Mouse (Mus musculus) embryonic facial prominence, embryonic 15.5 days (tissue): ENCODE results near the gene Pcnx3. TPM values are rescaled to one million over a fixed set of nuclear protein-coding genes. Genes with fewer than 3 reads are reported as not detected.
A peak's percentile ranks its signal among the peaks of the same experiment; 100 is the strongest.

Source experiments
- ATAC-seq: fragments of 200-750 bp; cut with Nextera tagmentation; 2 replicates; pipeline ENCODE4 v1.8.0; 2017; ENCODE audit warnings: low read depth, moderate TSS enrichment; ENCODE audit not compliant: insufficient number of reproducible peaks, low FRiP score, low TSS enrichment
- H3K27ac ChIP-seq: fragments of 300-500 bp; sonication (generic); replicated peaks from 2 replicates; pipeline ENCODE4 v1.5.1; 2015; ENCODE audit warnings: mild to moderate bottlenecking, inconsistent platforms
- H3K27me3 ChIP-seq: fragments of 300-500 bp; sonication (generic); 2 replicates; pipeline ENCODE4 v1.6.1; 2015; ENCODE audit warnings: inconsistent platforms
- H3K36me3 ChIP-seq: fragments of 300-500 bp; sonication (generic); 2 replicates; pipeline ENCODE4 v1.6.1; 2015; ENCODE audit warnings: mild to moderate bottlenecking, inconsistent platforms
- H3K4me1 ChIP-seq: fragments of 300-500 bp; sonication (generic); 2 replicates; pipeline ENCODE4 v1.6.1; 2015; ENCODE audit warnings: inconsistent platforms
- H3K4me2 ChIP-seq: fragments of 300-500 bp; sonication (generic); replicated peaks from 2 replicates; pipeline ENCODE4 v1.6.1; 2015; ENCODE audit warnings: mild to moderate bottlenecking, inconsistent platforms
- H3K4me3 ChIP-seq: fragments of 300-500 bp; sonication (generic); replicated peaks from 2 replicates; pipeline ENCODE4 v1.5.1; 2015; ENCODE audit warnings: mild to moderate bottlenecking, inconsistent platforms
- H3K9ac ChIP-seq: fragments of 300-500 bp; sonication (generic); 2 replicates; pipeline ENCODE4 v1.6.1; 2015; ENCODE audit warnings: inconsistent platforms
- H3K9me3 ChIP-seq: fragments of 300-500 bp; sonication (generic); replicated peaks from 2 replicates; pipeline ENCODE4 v1.6.1; 2016; ENCODE audit warnings: inconsistent platforms
- WGBS: fragments of 180-500 bp; shearing (Covaris S2); methylation state at CpG from one replicate; pipeline ENCODE4 v1.1.7; 2015; 5-methylcytosine and 5-hydroxymethylcytosine counted together
- polyA plus RNA-seq: library from polyadenylated mRNA; unstranded; fragments of >200 nt; fragmentation: Nextera tagmentation; extraction: Ambion mirVana; gene quantifications from 2 replicates; pipeline ENCODE4 v1.2.1, GENCODE M21; 2015

The Pcnx3 gene
- polyA plus RNA-seq, 1 experiment from 2014 or later, result 24.6 TPM

DNA sequence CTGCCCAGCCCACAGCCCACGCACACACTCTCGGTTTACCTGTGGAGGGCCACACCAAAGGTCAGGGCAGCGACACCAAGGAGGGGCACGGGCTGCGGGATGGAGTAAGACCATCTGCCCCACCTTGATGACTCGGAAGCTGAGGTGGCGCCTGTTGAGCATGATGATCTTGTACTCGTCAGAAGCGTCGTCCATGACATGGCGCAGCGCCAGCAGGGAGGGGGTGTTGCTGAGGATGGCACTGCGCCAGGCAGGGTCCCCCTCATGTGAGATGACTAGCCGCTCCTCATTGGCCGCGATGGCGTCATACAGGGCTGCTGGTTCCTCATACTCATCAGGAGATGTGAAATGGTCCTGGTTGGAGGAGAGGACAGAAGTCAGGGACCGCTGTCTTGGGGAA lies 22.3 kb downstream of the Pcnx3 start:
- Histone ChIP-seq H3K9ac (no peak overlapping the region), H3K4me3 (no peak overlapping the region), H3K36me3 (peaks cover 68% of the 10 kb centered on the region), H3K9me3 (no peaks in the 10 kb centered on the region), H3K27me3 (no peaks in the 10 kb centered on the region), H3K4me2 (no peak overlapping the region), H3K27ac (no peak overlapping the region), H3K4me1 (peaks cover 21% of the 10 kb centered on the region)
- 91% methylated on average over 18 of the region's 18 CpGs for WGBS
- no peak for ATAC-seq

DNA sequence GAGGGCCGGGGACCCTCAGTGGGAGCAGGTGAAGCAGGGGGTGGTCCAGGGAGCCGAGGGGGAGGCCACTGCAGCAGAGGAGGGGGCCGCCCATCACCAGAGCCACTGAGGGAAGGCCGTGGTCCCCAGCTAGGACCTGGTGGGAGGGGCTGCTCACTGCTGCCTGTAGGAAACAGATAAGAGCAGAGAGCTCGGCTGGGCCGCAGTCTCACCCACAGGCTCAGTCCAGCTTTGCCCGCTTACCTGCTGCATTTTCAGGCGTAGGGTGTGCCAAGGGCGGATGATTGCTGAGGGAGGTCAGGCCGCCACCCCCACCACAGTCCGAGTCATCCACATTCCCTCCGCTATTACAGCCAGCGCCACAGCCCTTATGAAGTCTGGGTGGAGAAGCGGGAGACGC lies 23.2 kb downstream of the Pcnx3 start:
- 89% methylated on average over 15 of the region's 15 CpGs for WGBS
- no peak for ATAC-seq
- Histone ChIP-seq H3K9me3 (no peaks in the 10 kb centered on the region), H3K36me3 (peaks cover 58% of the 10 kb centered on the region), H3K9ac (no peak overlapping the region), H3K4me3 (no peak overlapping the region), H3K4me2 (no peak overlapping the region), H3K4me1 (peaks cover 29% of the 10 kb centered on the region), H3K27me3 (no peaks in the 10 kb centered on the region), H3K27ac (no peak overlapping the region)

DNA sequence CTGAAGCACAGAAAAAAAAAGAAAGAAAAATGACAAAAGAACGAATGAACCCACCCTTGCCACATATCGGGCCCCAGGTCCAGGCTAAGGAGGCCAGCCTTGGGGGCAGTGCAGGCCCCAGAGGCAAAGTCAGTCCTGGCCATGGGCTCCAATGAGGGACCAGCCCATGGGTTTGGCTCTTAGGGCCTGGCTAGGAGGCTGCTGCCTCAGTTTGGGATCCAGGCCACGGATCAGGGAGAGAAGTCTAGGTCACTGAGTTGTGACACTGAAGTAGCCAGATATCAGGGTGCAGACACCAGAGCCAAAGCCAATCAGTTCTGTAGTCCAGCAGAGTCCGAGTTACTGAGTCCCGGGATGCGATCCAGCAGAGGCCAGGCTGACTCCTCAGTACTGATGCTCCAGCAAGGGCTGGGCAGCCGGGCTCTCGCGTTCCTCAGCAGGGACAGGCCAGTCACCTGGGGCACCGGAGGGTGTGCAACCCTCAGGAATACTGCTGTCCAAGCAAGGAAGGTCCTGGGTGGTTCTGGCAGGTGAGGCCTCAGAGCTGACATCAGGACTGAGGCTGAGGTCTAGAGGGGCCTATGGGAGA lies 23.9 kb downstream of the Pcnx3 start:
- Histone ChIP-seq H3K36me3 (peaks cover 52% of the 10 kb centered on the region), H3K27ac (no peak overlapping the region), H3K4me3 (no peak overlapping the region), H3K27me3 (no peaks in the 10 kb centered on the region), H3K4me2 (no peak overlapping the region), H3K9me3 (no peaks in the 10 kb centered on the region), H3K9ac (no peak overlapping the region), H3K4me1 (peaks cover 34% of the 10 kb centered on the region)
- WGBS, result 95% methylated on average over 10 of the region's 10 CpGs
- ATAC-seq, result no peak

- Histone ChIP-seq H3K4me2 (peak within 1 kb of the TSS; percentile 60), H3K36me3 (peaks cover 44% of the 10 kb centered on the region), H3K4me3 (peak within 1 kb of the TSS; percentile 54), H3K9ac (peak within 1 kb of the TSS; percentile 22), H3K27me3 (no peaks in the 10 kb centered on the region), H3K9me3 (no peaks in the 10 kb centered on the region), H3K4me1 (peaks cover 34% of the 10 kb centered on the region), H3K27ac (peak within 1 kb of the TSS; percentile 82)
- peak; percentile 92 for ATAC-seq
- WGBS, result 2% methylated on average over 32 of the region's 32 CpGs
These were observed 25.5 kb downstream of the Pcnx3 start, which contains the start of gene Sipa1 for GRCm38 (mm10) chr19:5662981-5663913. Sipa1 (minus strand) TSS chr19:5663707.

DNA sequence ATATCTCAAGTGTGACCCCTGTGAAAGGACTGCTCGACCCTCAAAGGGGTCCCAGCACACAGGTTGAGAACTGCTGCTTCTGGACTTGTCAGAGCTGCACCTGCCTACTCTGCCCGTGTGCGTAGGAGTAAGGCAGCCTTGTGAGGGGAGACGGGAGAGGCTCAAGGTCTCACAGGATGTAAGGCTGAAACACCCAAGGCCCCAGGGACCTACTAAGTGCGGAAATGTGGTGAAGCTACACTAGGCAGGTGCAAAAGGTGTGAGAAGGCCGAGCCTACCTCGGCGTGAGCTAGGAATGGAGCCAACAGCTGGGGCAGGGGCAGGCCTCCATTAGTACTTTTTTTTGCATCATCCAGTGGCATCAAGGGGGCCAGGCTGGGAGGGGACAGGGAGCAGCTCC lies 26.4 kb downstream of the Pcnx3 start:
- H3K27me3 ChIP-seq, result no peaks in the 10 kb centered on the region
- H3K27ac ChIP-seq, result peak overlapping the region; percentile 82; the same call in 1 of the 2 replicates
- H3K9me3 ChIP-seq, result no peaks in the 10 kb centered on the region
- peaks cover 34% of the 10 kb centered on the region for H3K4me1 ChIP-seq
- peak overlapping the region; percentile 54 for H3K4me3 ChIP-seq
- 0 out of 2 replicates have a peak overlapping the region, but pooled peaks have one; percentile 22 for H3K9ac ChIP-seq
- WGBS, result 68% methylated on average over 8 of the region's 8 CpGs
- H3K4me2 ChIP-seq, result peak overlapping the region; percentile 60
- no peak for ATAC-seq
- peaks cover 34% of the 10 kb centered on the region for H3K36me3 ChIP-seq

GRCm38 (mm10) chr19:5660942-5661751 lies 27.6 kb downstream of the Pcnx3 start:
- Histone ChIP-seq H3K27me3 (peaks cover 3% of the 10 kb centered on the region; the same call in 1 of the 2 replicates), H3K4me2 (peak overlapping the region; percentile 19), H3K36me3 (peaks cover 23% of the 10 kb centered on the region), H3K4me3 (peak overlapping the region; percentile 12), H3K9me3 (no peaks in the 10 kb centered on the region), H3K4me1 (peaks cover 34% of the 10 kb centered on the region), H3K27ac (peak overlapping the region; percentile 55), H3K9ac (peak overlapping the region; percentile 6; the same call in 1 of the 2 replicates)
- WGBS, result 80% methylated on average over 16 of the region's 16 CpGs
- no peak for ATAC-seq

DNA sequence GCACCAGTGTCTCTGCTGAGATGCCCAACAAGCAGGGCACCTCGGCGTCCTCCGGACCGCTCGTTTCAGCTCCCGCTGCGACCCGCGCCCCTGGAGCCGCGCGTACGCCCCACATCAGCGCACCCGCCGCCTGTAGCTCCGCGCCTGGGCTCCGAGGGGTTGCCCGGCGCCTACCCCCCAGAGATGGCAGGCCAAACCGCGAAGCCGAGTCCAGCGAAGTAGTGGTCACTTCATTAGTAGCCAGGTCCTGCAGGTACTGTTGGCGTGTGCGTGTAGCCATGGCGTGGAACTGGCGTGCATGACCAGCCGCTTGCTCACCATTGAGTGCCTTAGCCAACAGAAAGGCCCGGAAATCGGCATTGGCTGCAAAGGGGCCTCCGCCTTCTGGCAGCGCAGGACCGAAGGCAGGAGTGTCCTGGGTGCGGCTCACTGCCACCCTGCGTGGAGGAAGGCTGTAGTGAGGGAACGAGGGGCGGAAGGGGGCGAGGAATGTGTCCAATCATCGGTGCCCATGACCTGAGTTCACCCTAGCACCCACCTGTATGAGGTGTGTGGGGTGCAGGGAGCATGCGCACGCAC lies 33.9 kb downstream of the Pcnx3 start:
- no peak overlapping the region for H3K27ac ChIP-seq
- H3K9me3 ChIP-seq, result no peaks in the 10 kb centered on the region
- peak overlapping the region; percentile 46 for H3K4me3 ChIP-seq
- H3K4me2 ChIP-seq, result peak overlapping the region; percentile 85
- H3K4me1 ChIP-seq, result peaks cover 16% of the 10 kb centered on the region
- H3K9ac ChIP-seq, result peak overlapping the region; percentile 33; the same call in 1 of the 2 replicates
- H3K27me3 ChIP-seq, result peaks cover 25% of the 10 kb centered on the region
- WGBS, result 14% methylated on average over 43 of the region's 43 CpGs
- ATAC-seq, result no peak
- H3K36me3 ChIP-seq, result peaks cover 28% of the 10 kb centered on the region

- H3K9ac ChIP-seq, result peak overlapping the region; percentile 33
- H3K4me1 ChIP-seq, result peaks cover 22% of the 10 kb centered on the region
- peak overlapping the region; percentile 46 for H3K4me3 ChIP-seq
- H3K4me2 ChIP-seq, result peak overlapping the region; percentile 85
- H3K27ac ChIP-seq, result no peak overlapping the region
- H3K27me3 ChIP-seq, result peaks cover 25% of the 10 kb centered on the region
- WGBS, result 8% methylated on average over 62 of the region's 62 CpGs
- peaks cover 24% of the 10 kb centered on the region for H3K36me3 ChIP-seq
- no peaks in the 10 kb centered on the region for H3K9me3 ChIP-seq
- ATAC-seq, result peak; percentile 34; the same call in 1 of the 2 replicates
These were observed 34.6 kb downstream of the Pcnx3 start for GRCm38 (mm10) chr19:5653969-5654719.

DNA sequence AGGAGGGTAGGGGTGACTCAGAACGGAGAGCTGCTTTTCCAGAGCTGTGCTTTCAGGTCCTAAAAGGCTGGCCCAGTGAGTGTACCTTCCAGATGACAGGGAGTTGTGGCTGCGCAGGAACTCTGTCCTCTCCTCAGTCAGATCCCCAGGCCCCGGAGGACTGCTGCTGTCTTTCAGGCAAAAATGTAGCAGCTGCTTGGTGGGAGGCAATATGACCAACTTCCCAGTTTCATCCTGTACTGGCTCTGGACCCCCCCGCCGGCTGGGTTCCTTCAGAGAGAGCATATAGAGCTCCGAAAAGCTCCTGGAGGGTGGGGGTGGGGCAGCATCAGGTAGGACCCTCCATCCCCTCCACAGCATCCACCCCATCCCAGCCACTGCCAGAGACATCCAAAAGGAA lies 36.1 kb downstream of the Pcnx3 start:
- Histone ChIP-seq H3K9me3 (no peaks in the 10 kb centered on the region), H3K36me3 (peaks cover 27% of the 10 kb centered on the region), H3K4me3 (no peak overlapping the region), H3K4me2 (no peak overlapping the region), H3K9ac (no peak overlapping the region), H3K27ac (no peak overlapping the region), H3K4me1 (peaks cover 32% of the 10 kb centered on the region), H3K27me3 (peaks cover 25% of the 10 kb centered on the region)
- 68% methylated on average over 6 of the region's 6 CpGs for WGBS
- no peak for ATAC-seq
